Mouse (Mus musculus) stomach, postnatal 0 days (tissue): Measurements from ENCODE around the gene Ttll2. TPM values are rescaled to one million over a fixed set of nuclear protein-coding genes. Genes with fewer than 3 reads are reported as not detected.
"Not testable (repeated sequence)": the region's sequence is repeated elsewhere in the genome, so short reads cannot be mapped to it uniquely, and the experiment has no call there.

ENCODE experiments used
- ATAC-seq: fragments of 200-750 bp; cut with Nextera tagmentation; 2 replicates; pipeline ENCODE4 v1.8.0; 2017; ENCODE audit not compliant: low FRiP score, low TSS enrichment
- DNase-seq: peaks from one replicate; pipeline ENCODE4 v3.0.0-alpha.2; 2016; ENCODE audit warnings: low spot score
- H3K27ac ChIP-seq: fragments of 300-500 bp; sonication (generic); replicated peaks from 2 replicates; pipeline ENCODE4 v1.5.1; 2014; ENCODE audit warnings: mild to moderate bottlenecking, control low read depth
- H3K27me3 ChIP-seq: fragments of 300-500 bp; sonication (generic); 2 replicates; pipeline ENCODE4 v1.6.1; 2014; ENCODE audit warnings: low read length; ENCODE audit not compliant: control insufficient read depth, insufficient read depth
- H3K36me3 ChIP-seq: fragments of 300-500 bp; sonication (generic); 2 replicates; pipeline ENCODE4 v1.6.1; 2014; ENCODE audit warnings: low read length, mixed read lengths; ENCODE audit not compliant: control insufficient read depth, insufficient read depth
- H3K4me1 ChIP-seq: fragments of 300-500 bp; sonication (generic); replicated peaks from 2 replicates; pipeline ENCODE4 v1.6.1; 2014; ENCODE audit warnings: antibody characterized with exemption; ENCODE audit not compliant: control insufficient read depth, insufficient read depth
- H3K4me2 ChIP-seq: fragments of 300-500 bp; sonication (generic); replicated peaks from 2 replicates; pipeline ENCODE4 v1.6.1; 2014; ENCODE audit warnings: low read depth, mild to moderate bottlenecking, control low read depth, moderate library complexity
- H3K4me3 ChIP-seq: fragments of 300-500 bp; sonication (generic); 2 replicates; pipeline ENCODE4 v1.5.1; 2014; ENCODE audit warnings: low read depth, low read length, control low read depth
- H3K9ac ChIP-seq: fragments of 300-500 bp; sonication (generic); 2 replicates; pipeline ENCODE4 v1.6.1; 2014; ENCODE audit warnings: mild to moderate bottlenecking, low read length, control low read depth, mixed read lengths
- H3K9me3 ChIP-seq: fragments of 300-500 bp; sonication (generic); 2 replicates; pipeline ENCODE4 v1.6.1; 2016; ENCODE audit warnings: low read length; ENCODE audit not compliant: control insufficient read depth
- WGBS: fragments of 180-500 bp; shearing (Covaris S2); extraction: QIAGEN DNeasy Blood & Tissue Kit; methylation state at CpG from one replicate; pipeline ENCODE4 v1.1.7; 2014; 5-methylcytosine and 5-hydroxymethylcytosine counted together
- polyA plus RNA-seq: library from polyadenylated mRNA; unstranded; fragments of >200 nt; fragmentation: Nextera tagmentation; extraction: Ambion mirVana; gene quantifications from 2 replicates; pipeline ENCODE4 v1.2.1, GENCODE M21; 2015

Gene Ttll2
- polyA plus RNA-seq, 1 experiment from 2014 or later, result 0.27 TPM

- DNase-seq, H3K4me2 ChIP-seq, H3K9ac ChIP-seq, ATAC-seq, H3K27me3 ChIP-seq, H3K36me3 ChIP-seq, H3K4me1 ChIP-seq, H3K9me3 ChIP-seq, H3K4me3 ChIP-seq, H3K27ac ChIP-seq: not testable (repeated sequence)
- WGBS, result no CpG with 5 or more reads among the region's 2 CpGs
Measured at GRCm38 (mm10) chr17:7388341-7388957, 36.0 kb upstream of the Ttll2 start.

GRCm38 (mm10) chr17:7386016-7386415 lies 33.5 kb upstream of the Ttll2 start:
- not testable (repeated sequence) for H3K27ac ChIP-seq, H3K4me1 ChIP-seq, DNase-seq, H3K4me2 ChIP-seq, H3K9me3 ChIP-seq, ATAC-seq, H3K9ac ChIP-seq, H3K27me3 ChIP-seq, H3K4me3 ChIP-seq, H3K36me3 ChIP-seq
- WGBS, result 56% methylated on average over 8 of the region's 8 CpGs

DNA sequence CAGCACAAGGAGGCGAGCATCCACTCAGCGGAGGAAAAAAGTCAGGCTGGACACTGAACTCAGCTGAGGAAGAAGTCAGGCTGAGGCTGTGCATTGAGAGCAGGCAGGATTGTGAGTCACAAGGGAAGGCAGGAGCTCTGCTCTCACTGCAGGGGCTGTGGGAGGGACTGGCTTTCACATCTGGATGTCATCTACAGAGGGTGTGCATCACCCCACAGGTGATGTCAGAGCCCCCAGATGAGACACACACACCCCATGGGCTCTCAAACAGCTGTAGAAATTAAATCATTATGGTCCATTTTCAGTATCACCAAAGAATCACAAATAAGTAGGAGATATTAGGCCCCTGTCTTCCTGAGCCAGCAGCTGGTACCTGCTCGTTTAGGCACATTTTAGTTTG lies 32.9 kb upstream of the Ttll2 start, which contains the start of gene Unc93a2:
Unc93a2 (minus strand) TSS at position 101 of the 400 bp plus-strand sequence.
- WGBS, result 63% methylated on average over 3 of the region's 3 CpGs
- not testable (repeated sequence) for H3K9ac ChIP-seq

DNA sequence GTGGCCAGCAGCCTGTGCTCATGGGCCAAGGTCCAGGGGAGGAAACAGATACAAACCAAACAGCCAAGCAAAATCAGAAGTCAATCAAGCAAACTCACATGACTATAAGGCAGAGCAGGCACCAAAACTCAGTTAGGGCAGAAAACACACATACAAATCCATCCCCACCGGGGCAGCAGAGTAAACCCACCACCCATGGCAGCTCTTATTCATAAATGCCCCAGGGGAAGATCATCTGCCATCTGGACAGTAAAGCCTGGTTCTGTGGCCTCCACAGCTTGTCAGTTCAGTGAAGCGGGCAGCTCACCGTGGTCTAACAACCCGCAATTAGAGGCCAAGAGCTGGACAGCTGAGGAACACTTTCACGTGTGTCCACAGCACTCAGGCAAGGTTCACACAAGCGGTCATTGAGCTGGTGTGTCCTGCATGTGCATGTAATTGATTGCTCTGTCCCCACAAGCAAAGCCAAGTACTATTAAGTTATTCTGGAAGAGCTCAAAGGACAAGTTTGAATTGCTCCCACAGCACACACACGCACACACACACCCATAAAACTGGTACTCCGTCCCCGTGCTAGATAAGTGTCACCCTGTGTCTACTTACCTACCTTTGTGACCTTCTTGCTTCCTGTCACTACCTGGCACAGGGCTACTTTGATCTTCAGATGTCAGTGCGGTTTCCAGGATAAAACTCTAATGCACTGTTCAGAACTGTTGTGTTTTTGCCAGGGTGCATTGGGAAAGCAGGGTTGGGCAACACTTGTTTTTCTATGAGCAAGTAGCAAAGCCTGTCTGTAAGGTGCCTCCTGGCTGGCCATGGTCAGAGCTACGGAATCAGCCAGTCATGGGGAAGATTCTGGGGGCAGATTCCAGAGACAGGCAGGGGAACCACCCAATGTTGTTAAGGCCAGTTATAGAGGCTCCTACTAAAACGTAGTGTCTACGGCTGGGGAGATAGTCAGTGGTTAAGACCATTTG lies 31.0 kb upstream of the Ttll2 start:
- not testable (repeated sequence) for H3K9ac ChIP-seq

More for the DNA sequence above, 32.9 kb upstream of the Ttll2 start, which contains the start of gene Unc93a2:
- H3K4me3 ChIP-seq, ATAC-seq, H3K4me2 ChIP-seq, H3K27me3 ChIP-seq, H3K36me3 ChIP-seq, H3K27ac ChIP-seq, DNase-seq, H3K9me3 ChIP-seq, H3K4me1 ChIP-seq: not testable (repeated sequence)

DNA sequence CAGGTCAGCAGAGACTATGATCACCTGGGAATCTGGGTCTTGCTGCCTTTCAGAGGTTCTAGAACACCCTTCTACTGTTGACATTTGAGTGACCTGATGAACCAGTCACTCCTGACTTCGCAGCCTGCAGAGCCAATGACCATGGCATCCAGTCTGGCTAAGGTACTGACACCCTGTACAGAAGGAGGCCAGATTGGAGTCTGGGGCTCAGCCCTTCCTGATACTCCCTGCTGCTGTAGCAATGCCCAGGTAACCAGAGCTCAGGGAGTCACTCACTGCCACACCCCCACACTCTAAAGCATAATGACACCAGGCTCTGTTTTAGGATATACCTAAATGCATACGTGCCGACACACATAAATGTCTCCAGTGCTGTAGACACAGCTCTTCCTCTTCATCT lies 30.2 kb upstream of the Ttll2 start:
- not testable (repeated sequence) for ATAC-seq
- 82% methylated on average over 1 of the region's 3 CpGs for WGBS

More for the DNA sequence above, 31.0 kb upstream of the Ttll2 start:
- not testable (repeated sequence) for H3K4me1 ChIP-seq, H3K9me3 ChIP-seq, H3K36me3 ChIP-seq, ATAC-seq, H3K27me3 ChIP-seq, DNase-seq, H3K4me3 ChIP-seq, H3K27ac ChIP-seq, H3K4me2 ChIP-seq
- 80% methylated on average over 7 of the region's 13 CpGs for WGBS

DNA sequence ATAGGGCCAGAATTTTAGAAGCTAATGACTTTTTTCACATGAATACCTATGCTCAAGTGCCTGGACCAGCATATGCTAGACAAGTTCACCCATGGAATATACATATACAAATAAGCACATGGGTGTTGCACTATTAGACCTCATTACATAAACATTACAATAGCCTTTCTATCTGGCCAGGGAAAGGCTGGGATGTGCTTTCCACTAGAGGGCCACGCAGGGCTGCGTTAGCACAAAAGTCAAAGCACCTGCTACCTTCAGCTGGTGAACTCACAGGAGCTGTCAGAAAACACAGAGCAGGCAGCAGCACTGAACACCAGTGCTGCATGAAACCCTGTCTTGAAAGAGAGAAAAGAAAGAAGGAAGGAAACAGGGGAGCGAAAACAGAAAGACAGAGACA lies 25.4 kb upstream of the Ttll2 start:
- H3K4me1 ChIP-seq, H3K4me2 ChIP-seq, ATAC-seq, H3K27ac ChIP-seq, H3K27me3 ChIP-seq, H3K4me3 ChIP-seq, H3K9me3 ChIP-seq, H3K9ac ChIP-seq, H3K36me3 ChIP-seq, DNase-seq: not testable (repeated sequence)
- WGBS, result 23% methylated on average over 2 of the region's 3 CpGs

More for the DNA sequence above, 30.2 kb upstream of the Ttll2 start:
- H3K9ac ChIP-seq, H3K4me3 ChIP-seq, H3K36me3 ChIP-seq, H3K4me2 ChIP-seq, H3K4me1 ChIP-seq, H3K27me3 ChIP-seq, DNase-seq, H3K9me3 ChIP-seq, H3K27ac ChIP-seq: not testable (repeated sequence)

DNA sequence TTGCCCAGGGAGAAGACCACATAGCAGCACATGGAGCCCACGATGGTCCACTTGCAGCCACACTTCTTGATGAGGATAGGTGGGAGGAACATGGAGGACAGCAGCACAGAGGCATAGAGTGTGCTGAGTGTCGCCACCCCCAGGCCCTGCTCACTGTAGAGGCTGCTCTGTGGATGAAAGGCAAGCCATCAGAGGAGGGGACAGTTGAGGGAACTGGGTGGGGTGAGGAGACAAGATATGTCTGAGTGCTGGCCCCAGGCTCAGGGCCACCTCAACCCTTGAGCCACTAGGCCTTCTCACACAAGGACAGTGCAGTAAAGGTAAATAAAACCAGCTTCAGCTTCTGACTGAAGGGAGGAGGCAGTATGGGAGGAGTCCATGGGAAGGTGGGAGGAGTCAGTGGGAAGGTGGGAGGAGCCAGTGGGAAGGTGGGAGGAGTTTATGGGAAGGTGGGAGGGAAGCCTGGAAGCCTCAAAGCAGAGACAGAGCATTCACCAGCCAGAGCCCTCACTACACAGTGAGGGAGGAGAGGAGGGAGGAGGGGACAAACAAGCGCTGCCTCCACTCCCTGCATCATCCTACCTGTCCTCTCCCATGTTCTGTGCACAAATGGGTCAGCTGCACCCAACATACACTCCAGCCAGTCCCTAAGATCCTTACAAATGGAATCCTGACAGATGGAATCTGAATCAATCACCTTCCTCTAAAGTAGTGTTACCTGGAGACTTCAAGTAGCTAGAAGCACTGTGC lies 24.6 kb upstream of the Ttll2 start:
- not testable (repeated sequence) for H3K27me3 ChIP-seq, H3K9me3 ChIP-seq, H3K36me3 ChIP-seq, H3K4me1 ChIP-seq, DNase-seq, H3K9ac ChIP-seq, H3K4me3 ChIP-seq, H3K27ac ChIP-seq, H3K4me2 ChIP-seq
- WGBS, result 75% methylated on average over 1 of the region's 3 CpGs
- peak; percentile 55 for ATAC-seq

DNA sequence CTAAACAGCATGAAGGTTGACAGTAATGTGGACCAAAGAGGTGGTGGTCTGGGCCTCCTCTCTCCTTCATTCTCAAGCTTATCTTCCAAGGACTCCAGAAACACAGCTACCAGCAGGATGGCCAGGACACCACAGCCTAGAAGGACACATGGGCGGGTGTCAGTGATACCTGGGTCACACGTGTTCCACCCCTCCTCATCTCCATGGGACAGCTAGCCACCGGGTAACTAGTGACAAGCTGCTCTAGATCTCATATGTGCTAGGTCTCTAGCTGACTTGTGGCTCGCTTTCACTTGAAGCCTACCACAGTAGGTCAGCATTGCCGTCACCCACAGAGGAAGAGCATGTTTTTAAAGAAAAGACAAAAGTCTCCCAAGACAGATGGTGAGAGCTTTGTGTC lies 19.4 kb upstream of the Ttll2 start, which contains the start of gene Gm49630:
Gm49630 (minus strand) TSS at position 101 of the 400 bp plus-strand sequence.
- not testable (repeated sequence) for H3K4me3 ChIP-seq, H3K4me1 ChIP-seq, DNase-seq, H3K27ac ChIP-seq, H3K4me2 ChIP-seq, H3K9ac ChIP-seq, H3K9me3 ChIP-seq, H3K36me3 ChIP-seq, H3K27me3 ChIP-seq, ATAC-seq
- WGBS, result 53% methylated on average over 2 of the region's 5 CpGs
